Mouse (Mus musculus) inflammation-experienced regulatory T-cells, adult 16 weeks (primary cell): ENCODE data around the gene Sox15. TPM values are rescaled to one million over a fixed set of nuclear protein-coding genes. Genes with fewer than 3 reads are reported as not detected.

Source experiments
- polyA plus RNA-seq: library from polyadenylated mRNA; unstranded; fragments of 100-300 nt; shearing (Covaris generic); gene quantifications from one replicate; pipeline ENCODE4 v1.2.1, GENCODE M21; 2017

Gene Sox15
- not detected for polyA plus RNA-seq

GRCm38 (mm10) chr11:69655264-69656064, at the start of gene Sox15:
Sox15 (plus strand) TSS chr11:69655314.

GRCm38 (mm10) chr11:69605726-69606490, 49.2 kb upstream of the Sox15 start, which contains the start of gene Atp1b2:
Atp1b2 (minus strand) TSS chr11:69605942.

GRCm38 (mm10) chr11:69617805-69618204, 37.3 kb upstream of the Sox15 start, which contains the start of gene Shbg:
Shbg (minus strand) TSS chr11:69617905.

GRCm38 (mm10) chr11:69621571-69622268, 33.4 kb upstream of the Sox15 start, which contains the start of gene Sat2:
Sat2 (plus strand) TSS chr11:69622024.

GRCm38 (mm10) chr11:69632284-69633089, 22.6 kb upstream of the Sox15 start, which contains the start of gene Fxr2:
Fxr2 (plus strand) TSS chr11:69632990.

GRCm38 (mm10) chr11:69662213-69662966, 7.3 kb downstream of the Sox15 start, which contains the start of gene Mpdu1:
Mpdu1 (minus strand) TSS chr11:69662642.

GRCm38 (mm10) chr11:69665961-69666664, 11.0 kb downstream of the Sox15 start, which contains the start of gene Cd68:
Cd68 (minus strand) TSS chr11:69666153.

GRCm38 (mm10) chr11:69672211-69672706, 17.1 kb downstream of the Sox15 start, which contains the start of gene Eif4a1:
Eif4a1 (minus strand) TSS chr11:69672423.

GRCm38 (mm10) chr11:69681314-69682208, 26.4 kb downstream of the Sox15 start, which contains the start of gene Senp3:
Senp3 (minus strand) TSS chr11:69682084.

GRCm38 (mm10) chr11:69685526-69686148, 30.5 kb downstream of the Sox15 start, which contains the start of gene Tnfsf13:
Tnfsf13 (minus strand) TSS chr11:69685784.

GRCm38 (mm10) chr11:69695361-69696181, 40.5 kb downstream of the Sox15 start, which contains the start of the genes Tnfsf12 and Tnfsfm13:
Tnfsf12 (minus strand) TSS chr11:69695849.
Tnfsfm13 (minus strand) TSS chr11:69696098.

Other genes with a start within 250 kb of the Sox15 start
- 4.5 TPM for gene Kdm6b, start 241.6 kb upstream of the Sox15 start, polyA plus RNA-seq
- gene Dnah2, start 106.2 kb upstream of the Sox15 start, polyA plus RNA-seq: not detected
- 0.27 TPM for gene Efnb3, start 95.1 kb upstream of the Sox15 start, polyA plus RNA-seq
- 32.4 TPM for gene Wrap53, start 75.1 kb upstream of the Sox15 start, polyA plus RNA-seq
- 242 TPM for gene Trp53, start 75.0 kb upstream of the Sox15 start, polyA plus RNA-seq
- gene Atp1b2, start 49.4 kb upstream of the Sox15 start, polyA plus RNA-seq: 0.20 TPM
- gene Shbg, start 37.4 kb upstream of the Sox15 start, polyA plus RNA-seq: not detected
- gene Sat2, start 33.3 kb upstream of the Sox15 start, polyA plus RNA-seq: not detected
- 11.9 TPM for gene Fxr2, start 22.3 kb upstream of the Sox15 start, polyA plus RNA-seq
- 56.1 TPM for gene Mpdu1, start 7.3 kb downstream of the Sox15 start, polyA plus RNA-seq
- gene Cd68, start 10.8 kb downstream of the Sox15 start, polyA plus RNA-seq: 10.3 TPM
- 508 TPM for gene Eif4a1, start 17.1 kb downstream of the Sox15 start, polyA plus RNA-seq
- gene Senp3, start 26.8 kb downstream of the Sox15 start, polyA plus RNA-seq: 39.6 TPM
- gene Tnfsf13, start 30.5 kb downstream of the Sox15 start, polyA plus RNA-seq: 0.29 TPM
- gene Tnfsf12, start 40.5 kb downstream of the Sox15 start, polyA plus RNA-seq: not detected
- gene Tnfsfm13, start 40.8 kb downstream of the Sox15 start, polyA plus RNA-seq: not detected
- gene Polr2a, start 103.3 kb downstream of the Sox15 start, polyA plus RNA-seq: 58.0 TPM
- not detected for gene Slc35g3, start 106.7 kb downstream of the Sox15 start, polyA plus RNA-seq
- 5.8 TPM for gene Zbtb4, start 110.6 kb downstream of the Sox15 start, polyA plus RNA-seq
- 6.2 TPM for gene Chrnb1, start 140.6 kb downstream of the Sox15 start, polyA plus RNA-seq
- not detected for gene Fgf11, start 146.5 kb downstream of the Sox15 start, polyA plus RNA-seq
- not detected for gene Tmem102, start 150.3 kb downstream of the Sox15 start, polyA plus RNA-seq
- gene Gm39566, start 160.0 kb downstream of the Sox15 start, polyA plus RNA-seq: not detected
- not detected for gene Spem2, start 163.2 kb downstream of the Sox15 start, polyA plus RNA-seq
- gene Spem1, start 166.9 kb downstream of the Sox15 start, polyA plus RNA-seq: not detected
- 0.61 TPM for gene Nlgn2, start 182.5 kb downstream of the Sox15 start, polyA plus RNA-seq
- 113 TPM for gene Tmem256, start 183.2 kb downstream of the Sox15 start, polyA plus RNA-seq
- 27.8 TPM for gene Plscr3, start 191.1 kb downstream of the Sox15 start, polyA plus RNA-seq
- gene Tnk1, start 203.4 kb downstream of the Sox15 start, polyA plus RNA-seq: not detected
- gene Tmem95, start 222.7 kb downstream of the Sox15 start, polyA plus RNA-seq: not detected
- 2.3 TPM for gene Kctd11, start 226.1 kb downstream of the Sox15 start, polyA plus RNA-seq
- 663 TPM for gene Acap1, start 240.2 kb downstream of the Sox15 start, polyA plus RNA-seq
- gene 2810408A11Rik, start 245.7 kb downstream of the Sox15 start, polyA plus RNA-seq: 3.0 TPM
- 5.7 TPM for gene Neurl4, start 245.8 kb downstream of the Sox15 start, polyA plus RNA-seq